Mouse (Mus musculus): ENCODE data around the gene Gabrq.

Gabrq gene

GRCm38 (mm10) chrX:72824776-72825588 is at the start of gene Gabrq:
Gene Gabrq, plus strand, starts transcription at chrX:72825178.
- in situ Hi-C loops (cut with MboI): no loop called here

- in situ Hi-C loops (cut with MboI): no loop called here
Measured at GRCm38 (mm10) chrX:72788773-72789557, 36.0 kb upstream of the Gabrq start.

GRCm38 (mm10) chrX:72789558-72789871 is 35.5 kb upstream of the Gabrq start:
- in situ Hi-C loops (cut with MboI): no loop called here

GRCm38 (mm10) chrX:72819594-72819993 is 5.4 kb upstream of the Gabrq start:
- in situ Hi-C loops (cut with MboI): no loop called here

DNA sequence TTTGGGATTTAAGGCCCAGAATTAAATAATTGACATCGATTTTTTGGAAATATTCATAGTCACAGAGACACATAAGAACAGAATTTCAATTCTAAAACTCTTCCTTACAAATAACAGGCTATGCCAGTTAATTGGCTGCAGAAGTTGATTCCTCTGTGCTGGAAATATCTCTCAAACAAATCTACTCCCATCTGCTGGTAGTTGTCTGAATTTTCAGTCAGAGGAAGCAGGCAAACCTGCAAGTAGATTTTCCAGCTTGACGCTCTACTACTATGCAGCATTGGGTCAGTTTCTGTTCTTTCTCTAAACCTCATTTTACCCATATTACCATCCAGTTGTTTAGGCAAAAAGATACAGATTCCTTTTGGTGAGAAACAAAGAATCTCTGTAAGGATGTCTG is 1.7 kb upstream of the Gabrq start:
- in situ Hi-C loops (cut with MboI): no loop called here

DNA sequence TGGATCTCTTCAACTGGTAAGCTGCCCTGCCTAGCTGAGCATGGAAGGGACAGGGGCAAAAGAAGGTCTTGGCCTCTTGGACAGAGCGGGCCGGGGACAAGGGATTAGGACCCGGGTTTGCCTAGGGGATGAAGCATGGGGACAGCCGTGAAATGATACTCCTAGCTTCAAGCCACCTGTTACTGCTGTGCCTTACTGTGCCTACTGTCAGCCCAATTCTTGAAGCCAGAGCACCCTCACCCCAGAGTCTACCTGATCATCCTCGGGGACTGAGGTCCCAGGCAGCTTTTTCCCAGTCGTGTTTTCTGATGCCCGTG is 569 bp downstream of the Gabrq start:
- in situ Hi-C loops (cut with MboI): no loop called here

Data from mature B cell (primary cell).